Mouse (Mus musculus) stomach, postnatal 0 days (tissue): ENCODE measurements around the gene Bckdha.

Experiments
- CTCF ChIP-seq: IDR thresholded peaks from 2 replicates; pipeline ENCODE4 v1.5.1; 2016; ENCODE audit warnings: antibody characterized with exemption, low read depth, mild to moderate bottlenecking, moderate library complexity
- EP300 ChIP-seq: optimal IDR thresholded peaks from 2 replicates; pipeline ENCODE3; 2016; ENCODE audit warnings: antibody characterized with exemption

- TF ChIP-seq CTCF: no peak
- no peak for TF ChIP-seq EP300
These were observed 44.7 kb downstream of the Bckdha start for GRCm38 (mm10) chr7:25614086-25614485.
